ENCODE assay signal across 27 mouse cellular contexts in the genomic region with DNA sequence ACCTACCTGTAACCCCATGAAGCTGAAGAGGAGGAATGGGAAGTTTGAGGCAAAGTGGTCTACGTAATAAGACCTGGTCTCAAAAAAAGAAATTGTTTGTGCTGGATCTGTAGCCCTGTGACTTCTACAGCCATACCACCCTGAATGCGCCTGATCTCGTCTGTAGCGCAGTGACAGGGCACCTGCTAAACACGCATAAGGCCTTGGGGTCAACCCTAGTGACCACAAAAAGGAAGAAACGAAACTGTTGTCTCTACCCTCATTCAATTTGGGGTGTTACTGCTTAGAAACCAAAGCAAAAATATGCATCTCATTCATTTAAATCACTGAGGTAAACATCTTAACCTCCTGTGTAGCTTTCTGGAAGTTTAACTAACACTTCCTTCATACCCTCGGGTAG. TPM values are rescaled to one million over a fixed set of nuclear protein-coding genes. Genes with fewer than 3 reads are reported as not detected.
DNase-seq lines count a peak whose midpoint lies in the region; TF ChIP-seq lines count a peak whose summit lies in the region.
"Had no signal": no experiment of that assay in that cellular context is flagged by ENCODE, and none has a peak within 500 bp of the region (broad histone marks: within the 10 kb centered on the region; RNA-seq: fewer than 3 reads in every experiment).

No protein-coding gene starts in this region.

- H3K36me3 ChIP-seq in spleen, adult 2 months (ENCODE audit: control insufficient read depth, insufficient read depth, low read length): no peaks in the 10 kb centered on the region
- H3K36me3 ChIP-seq in limb, embryonic 10.5 days: peaks cover under 1% of the 10 kb centered on the region; the same call in 1 of the 2 replicates
- H3K36me3 ChIP-seq: hindbrain, embryonic 13.5 days; lung, embryonic 15.5 days; midbrain, embryonic 12.5 days; neural tube, embryonic 12.5 days had no signal

- H3K27ac ChIP-seq in spleen, adult 2 months (ENCODE audit: insufficient read depth, low read length): no peak overlapping the region
- peak overlapping the region; percentile 46; the same call in 1 of the 2 replicates for H3K27ac ChIP-seq in limb, embryonic 10.5 days
- H3K27ac ChIP-seq: embryonic facial prominence, embryonic 10.5 days; embryonic facial prominence, embryonic 15.5 days; hindbrain, embryonic 13.5 days; lung, embryonic 15.5 days; midbrain, embryonic 12.5 days; neural tube, embryonic 12.5 days had no signal

- intact Hi-C loops in heart, postnatal 25 days (cut with DNase I): no loop called here

- no peak for TF ChIP-seq POLR2A in spleen, adult 2 months (IDR thresholded peaks at IDR 0.05; ENCODE audit: low read depth, low read length)

- 32% methylated on average over 7 of the region's 7 CpGs for WGBS in spleen, adult 2 months
- WGBS in limb, embryonic 10.5 days: 92% methylated on average over 7 of the region's 7 CpGs

- H3K4me1 ChIP-seq in spleen, adult 2 months (ENCODE audit: control insufficient read depth, insufficient read depth, insufficient read length): peaks cover 6% of the 10 kb centered on the region; the same call in 1 of the 2 replicates
- H3K4me1 ChIP-seq in limb, embryonic 10.5 days: peaks cover 15% of the 10 kb centered on the region
- H3K4me1 ChIP-seq: embryonic facial prominence, embryonic 15.5 days; hindbrain, embryonic 13.5 days; lung, embryonic 15.5 days; midbrain, embryonic 12.5 days had no signal

- H3K9me3 ChIP-seq in limb, embryonic 10.5 days (replicated peaks): no peaks in the 10 kb centered on the region
- H3K9me3 ChIP-seq: embryonic facial prominence, embryonic 10.5 days; embryonic facial prominence, embryonic 15.5 days; hindbrain, embryonic 13.5 days; limb, embryonic 12.5 days; lung, embryonic 15.5 days; megakaryocyte, embryonic 14.5 days; midbrain, embryonic 12.5 days; neural tube, embryonic 12.5 days had no signal

- peak; percentile 73 for DNase-seq in heart, adult 11 months
- no peak for DNase-seq in heart, postnatal 25 days (ENCODE audit: low spot score)
- peak; percentile 23 to 65 for DNase-seq in spleen, adult 2 months (ENCODE audit: low read depth in 1 of 2, low spot score in 2 of 2)
- no peak for DNase-seq in spleen, postnatal 4 days (ENCODE audit: low spot score in 2 of 2)
- no peak for DNase-seq in limb, embryonic 10.5 days (ENCODE audit: low spot score)
- no peak for DNase-seq in thymus, postnatal 14 days
- no peak for DNase-seq in layer of hippocampus, adult 9-11 months
- DNase-seq: adrenal gland, adult 2 months; adrenal gland, postnatal 36 days; cerebellum, adult 2 months; cerebellum, postnatal 14 days; gastrocnemius, postnatal 14 days; heart, adult 18-20 months; heart, postnatal 4 days; kidney, adult 11 months; kidney, postnatal 14 days; thymus, adult 2 months; thymus, postnatal 4 days had no signal

- no peak overlapping the region for H3K4me3 ChIP-seq in spleen, adult 2 months (ENCODE audit: extremely low read depth, insufficient read depth, insufficient read length)
- no peak overlapping the region for H3K4me3 ChIP-seq in limb, embryonic 10.5 days
- H3K4me3 ChIP-seq: embryonic facial prominence, embryonic 10.5 days; embryonic facial prominence, embryonic 15.5 days; hindbrain, embryonic 13.5 days; limb, embryonic 12.5 days; lung, embryonic 15.5 days; megakaryocyte, embryonic 14.5 days; midbrain, embryonic 12.5 days; myocyte; neural tube, embryonic 12.5 days had no signal

- H3K27me3 ChIP-seq in spleen, adult 2 months (ENCODE audit: control insufficient read depth, insufficient read depth, low read length): no peaks in the 10 kb centered on the region
- no peaks in the 10 kb centered on the region for H3K27me3 ChIP-seq in limb, embryonic 10.5 days (ENCODE audit: low read depth, poor library complexity, severe bottlenecking)
- H3K27me3 ChIP-seq: embryonic facial prominence, embryonic 15.5 days; hindbrain, embryonic 13.5 days; limb, embryonic 12.5 days; lung, embryonic 15.5 days; midbrain, embryonic 12.5 days; neural tube, embryonic 12.5 days had no signal

- TF ChIP-seq CTCF in spleen, adult 2 months (IDR thresholded peaks at IDR 0.05; ENCODE audit: extremely low read depth, insufficient read depth, insufficient read length, insufficient replicate concordance): no peak

RNA-seq across cellular contexts. Expression of gene Akap2, which starts 12.9 kb away (rescaled TPM):
- 10 to 100 TPM; 84.4 to 96.1 TPM for total RNA-seq in heart, postnatal 25 days (2021)
- 23.6 and 29.0 TPM in 2 replicates for polyA plus RNA-seq in spleen, adult 2 months (2012; rRNA removed)
- 26.5 and 33.3 TPM in 2 replicates for polyA plus RNA-seq in limb, embryonic 10.5 days (2016; fragmentation: Nextera tagmentation; extraction: Ambion mirVana)

Comparison
In these comparisons a context has a peak if more than half of its experiments do, and no peak if none do; other contexts are left out.
1. DNase-seq: peak in heart, adult 11 months (single experiment) and spleen, adult 2 months (2 of 2); none in heart, postnatal 25 days (single experiment), spleen, postnatal 4 days (0 of 2), limb, embryonic 10.5 days (single experiment), thymus, postnatal 14 days (single experiment) and layer of hippocampus, adult 9-11 months (single experiment).